Mouse (Mus musculus) adrenal gland, postnatal 14 days (tissue): Measurements from ENCODE around the gene Mamdc2. TPM values are rescaled to one million over a fixed set of nuclear protein-coding genes. Genes with fewer than 3 reads are reported as not detected.

Experiments used
- DNase-seq: peaks from one replicate; pipeline ENCODE4 v3.0.0; 2021; ENCODE audit warnings: mixed read lengths
- total RNA-seq: library from RNA; stranded (reverse); gene quantifications from 2 replicates; pipeline ENCODE4 v1.2.3, GENCODE M21; 2021

Mamdc2 gene
- total RNA-seq, 1 experiment from 2014 or later: 2.3 TPM

- no peak for DNase-seq
Measured at GRCm38 (mm10) chr19:23435731-23436130, 12.5 kb downstream of the Mamdc2 start.

DNA sequence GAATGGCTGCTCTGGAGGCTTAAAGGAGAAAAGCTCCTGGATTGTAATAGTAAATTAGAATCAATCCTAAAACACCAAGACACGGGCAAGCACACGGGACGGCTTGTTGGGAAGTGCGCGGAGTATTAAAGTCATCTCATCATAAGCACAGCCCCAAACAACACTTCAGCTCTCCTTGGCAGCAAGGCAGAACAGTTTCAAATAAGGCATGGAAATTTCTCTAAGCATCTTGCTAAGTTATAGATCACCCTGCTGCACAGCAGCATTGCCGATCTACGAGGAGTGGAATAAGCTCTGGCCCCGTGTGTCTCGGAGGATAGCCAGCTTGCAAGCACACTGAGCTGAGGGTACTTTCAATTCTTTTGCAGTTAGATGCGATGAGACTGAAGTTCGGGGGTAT, 13.8 kb downstream of the Mamdc2 start:
- no peak for DNase-seq

GRCm38 (mm10) chr19:23417668-23418067, 30.6 kb downstream of the Mamdc2 start:
- DNase-seq: no peak

- no peak for DNase-seq
Measured at GRCm38 (mm10) chr19:23410800-23411199, 37.4 kb downstream of the Mamdc2 start.

GRCm38 (mm10) chr19:23410328-23410727, 37.9 kb downstream of the Mamdc2 start:
- no peak for DNase-seq

DNA sequence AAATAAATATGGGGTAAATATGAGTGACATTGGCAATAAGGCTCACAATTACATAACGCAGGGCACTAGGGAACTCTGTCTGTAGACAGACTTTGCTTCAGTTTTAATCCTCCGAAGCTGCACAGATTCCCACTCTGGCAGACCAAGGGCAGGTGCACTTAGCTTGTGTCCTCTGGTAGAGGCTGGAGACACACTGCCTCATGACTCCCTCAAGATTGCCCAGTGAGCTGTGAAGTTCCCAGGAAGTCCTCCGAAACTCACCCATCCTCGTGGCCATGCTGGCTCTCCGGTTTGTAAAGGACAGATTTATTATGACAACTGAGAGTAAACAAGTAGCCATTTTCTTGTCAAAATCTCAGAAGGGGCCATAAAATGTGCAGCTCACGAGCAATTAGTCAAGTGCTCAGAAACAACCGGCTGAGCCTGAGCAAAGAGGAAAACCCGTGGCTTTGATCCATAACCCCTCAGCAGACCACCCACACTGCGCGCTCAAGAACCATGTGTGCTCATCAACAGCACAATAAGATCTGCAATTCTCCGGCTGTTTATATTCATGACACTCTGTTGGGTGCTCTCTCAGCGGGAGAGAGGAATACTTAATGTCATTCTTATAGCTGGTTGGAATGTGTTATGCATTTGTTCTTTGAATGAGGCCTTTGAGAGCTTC, 46.6 kb downstream of the Mamdc2 start:
- no peak for DNase-seq

- DNase-seq: peak; percentile 40
Measured at GRCm38 (mm10) chr19:23400485-23400884, 47.8 kb downstream of the Mamdc2 start.

DNA sequence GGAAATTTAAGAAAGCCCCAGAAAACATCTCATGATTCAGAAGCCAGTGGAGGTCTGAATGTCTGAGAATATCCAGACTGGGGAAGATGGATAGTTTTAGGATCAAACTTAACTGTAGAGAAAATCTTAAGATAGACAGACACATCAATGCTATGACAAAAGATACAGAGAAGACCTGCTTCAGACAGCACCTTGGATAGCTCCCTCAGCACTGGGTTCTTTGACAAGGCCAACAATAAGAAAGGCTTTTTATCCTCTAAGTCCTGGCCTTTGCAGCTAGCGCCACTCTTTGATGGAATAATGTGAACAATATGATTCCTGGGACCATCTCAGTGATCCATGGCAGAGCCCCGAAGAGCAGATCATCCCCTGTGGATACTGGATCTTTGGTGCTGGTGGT, 52.3 kb downstream of the Mamdc2 start:
- peak; percentile 7 for DNase-seq

- no peak for DNase-seq
Measured at GRCm38 (mm10) chr19:23394597-23394996, 53.6 kb downstream of the Mamdc2 start.

- DNase-seq: no peak
Measured at GRCm38 (mm10) chr19:23388862-23389272, 59.4 kb downstream of the Mamdc2 start.

- no peak for DNase-seq
Measured at GRCm38 (mm10) chr19:23388083-23388861, 60.0 kb downstream of the Mamdc2 start.

GRCm38 (mm10) chr19:23382396-23382795, 65.8 kb downstream of the Mamdc2 start:
- DNase-seq: no peak

- DNase-seq: no peak
Measured at GRCm38 (mm10) chr19:23380968-23381367, 67.3 kb downstream of the Mamdc2 start.

DNA sequence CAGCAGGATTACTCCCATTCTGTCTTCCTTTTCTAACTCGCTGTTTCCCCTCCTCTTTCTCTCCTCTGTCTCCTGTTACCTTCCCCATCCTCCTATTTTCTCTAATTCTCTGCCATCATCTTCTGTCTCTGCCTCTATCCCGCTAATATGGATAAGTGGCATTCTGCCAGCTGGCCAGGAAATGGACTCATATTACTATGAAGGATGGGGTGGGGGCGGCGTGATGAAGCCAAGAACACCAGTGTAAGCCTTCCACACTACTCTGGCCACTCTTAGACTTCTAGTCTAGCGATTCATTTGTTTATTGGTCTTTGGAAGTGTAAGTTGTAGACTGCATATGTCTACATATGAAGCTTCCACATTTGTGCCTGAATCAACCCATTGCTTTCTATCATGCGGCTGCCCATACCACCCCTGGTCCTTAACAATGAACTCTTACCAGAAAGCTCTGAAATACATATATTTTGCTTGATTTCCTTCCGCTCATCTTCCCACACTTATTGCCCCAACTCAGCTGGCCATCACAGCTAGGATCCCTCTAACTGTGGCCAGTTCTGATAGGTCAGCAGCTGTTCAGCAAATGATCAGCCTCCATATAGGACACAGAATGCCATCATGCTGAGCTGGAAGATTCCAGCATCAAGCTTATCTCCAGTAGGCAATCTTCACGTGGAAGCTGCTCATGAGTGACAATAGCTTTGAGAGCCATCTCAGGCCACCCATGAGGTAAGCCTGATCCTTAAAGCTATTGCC, 68.3 kb downstream of the Mamdc2 start:
- DNase-seq: no peak

DNA sequence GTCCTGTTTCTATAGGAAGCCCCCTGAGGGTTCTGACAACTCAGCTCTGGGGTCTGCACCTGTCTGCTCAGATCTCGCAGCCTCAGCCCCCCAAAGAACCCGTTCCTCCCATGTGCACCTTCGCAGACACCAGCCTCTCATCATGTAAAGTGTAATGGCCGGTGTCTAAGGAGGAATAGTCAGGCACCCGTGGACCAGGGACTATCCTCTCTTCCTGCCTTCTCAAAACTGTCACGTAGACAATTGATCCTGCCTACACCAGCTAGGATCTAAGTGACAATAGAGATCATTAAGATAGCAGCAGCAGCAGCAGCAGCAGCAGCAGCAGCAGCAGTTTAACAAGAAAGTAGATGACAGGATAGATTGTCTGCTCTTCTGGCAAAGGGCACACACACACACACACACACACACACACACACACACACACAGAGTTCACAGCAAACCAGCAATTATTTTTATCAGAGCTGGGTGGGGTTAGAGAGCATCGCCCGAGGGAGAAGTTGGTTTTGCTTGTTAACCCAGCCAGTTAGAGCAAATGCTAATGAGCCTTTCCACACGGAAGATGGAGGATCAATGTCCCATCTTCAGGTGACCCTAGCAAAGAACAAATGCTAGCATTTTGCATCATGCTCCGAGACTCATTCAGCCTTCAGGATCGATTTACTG, 71.6 kb downstream of the Mamdc2 start:
- no peak for DNase-seq

GRCm38 (mm10) chr19:23374941-23375656, 73.1 kb downstream of the Mamdc2 start:
- DNase-seq: peak; percentile 37

DNA sequence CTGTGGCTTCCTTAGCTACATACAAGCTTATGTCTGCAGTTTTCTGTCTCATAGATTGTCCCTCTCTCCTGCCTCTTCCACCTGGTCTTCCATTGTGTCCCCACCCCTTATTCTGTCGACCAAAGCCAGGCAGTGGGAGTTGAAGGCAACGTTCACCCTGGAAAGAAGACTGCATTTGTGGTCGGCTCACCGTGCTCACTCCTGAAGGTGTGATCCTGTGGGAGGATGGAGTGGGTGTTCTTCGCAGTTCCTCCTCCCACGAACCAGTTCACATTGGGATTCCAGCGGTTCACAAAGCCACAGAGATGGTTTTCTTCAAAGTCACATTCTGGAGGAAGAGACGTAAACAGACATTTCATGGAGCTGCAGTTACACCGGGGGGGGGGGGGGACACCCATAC, 74.5 kb downstream of the Mamdc2 start:
- DNase-seq: no peak

DNA sequence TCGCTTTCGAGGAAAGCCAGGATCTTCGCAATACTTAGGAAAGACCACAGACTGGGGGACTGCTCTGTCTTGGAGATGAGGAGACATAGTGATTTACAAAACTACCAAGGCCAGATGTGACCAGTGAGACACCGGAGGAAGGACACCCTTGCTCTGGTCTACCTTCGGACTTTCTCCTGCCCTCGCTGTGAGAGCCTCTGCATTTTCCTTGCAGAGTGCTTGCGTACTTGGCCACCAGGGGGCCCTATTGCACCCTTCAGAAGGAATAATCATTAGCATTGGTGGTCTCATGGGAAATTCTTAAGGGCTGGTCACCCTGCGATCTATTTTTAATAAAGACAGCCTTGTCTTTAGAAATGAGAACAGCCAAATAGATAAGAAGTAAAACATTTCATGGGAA, 75.0 kb downstream of the Mamdc2 start:
- DNase-seq: peak; percentile 66

- no peak for DNase-seq
Measured at GRCm38 (mm10) chr19:23369275-23369674, 79.0 kb downstream of the Mamdc2 start.

GRCm38 (mm10) chr19:23362006-23362405, 86.2 kb downstream of the Mamdc2 start:
- DNase-seq: no peak

- no peak for DNase-seq
Measured at GRCm38 (mm10) chr19:23361124-23361523, 87.1 kb downstream of the Mamdc2 start.

- no peak for DNase-seq
Measured at GRCm38 (mm10) chr19:23360536-23360935, 87.7 kb downstream of the Mamdc2 start.
